Mouse (Mus musculus) thymus, postnatal 25 days (tissue): ENCODE measurements at regions not wholly inside any gene's neighbourhood (a gene's known extent, or its start where the extent isn't known, plus 50 kb on each side); places are given as distances from the start of the nearest gene placed in this dataset.
A peak's percentile ranks its signal among the peaks of the same experiment; 100 is the strongest.

ENCODE experiments used
- DNase-seq: peaks from one replicate; pipeline ENCODE4 v3.0.0; 2022

GRCm38 (mm10) chr15:84616880-84617279 is 52.5 kb upstream of the Prr5 start:
- DNase-seq: peak; percentile 75

DNA sequence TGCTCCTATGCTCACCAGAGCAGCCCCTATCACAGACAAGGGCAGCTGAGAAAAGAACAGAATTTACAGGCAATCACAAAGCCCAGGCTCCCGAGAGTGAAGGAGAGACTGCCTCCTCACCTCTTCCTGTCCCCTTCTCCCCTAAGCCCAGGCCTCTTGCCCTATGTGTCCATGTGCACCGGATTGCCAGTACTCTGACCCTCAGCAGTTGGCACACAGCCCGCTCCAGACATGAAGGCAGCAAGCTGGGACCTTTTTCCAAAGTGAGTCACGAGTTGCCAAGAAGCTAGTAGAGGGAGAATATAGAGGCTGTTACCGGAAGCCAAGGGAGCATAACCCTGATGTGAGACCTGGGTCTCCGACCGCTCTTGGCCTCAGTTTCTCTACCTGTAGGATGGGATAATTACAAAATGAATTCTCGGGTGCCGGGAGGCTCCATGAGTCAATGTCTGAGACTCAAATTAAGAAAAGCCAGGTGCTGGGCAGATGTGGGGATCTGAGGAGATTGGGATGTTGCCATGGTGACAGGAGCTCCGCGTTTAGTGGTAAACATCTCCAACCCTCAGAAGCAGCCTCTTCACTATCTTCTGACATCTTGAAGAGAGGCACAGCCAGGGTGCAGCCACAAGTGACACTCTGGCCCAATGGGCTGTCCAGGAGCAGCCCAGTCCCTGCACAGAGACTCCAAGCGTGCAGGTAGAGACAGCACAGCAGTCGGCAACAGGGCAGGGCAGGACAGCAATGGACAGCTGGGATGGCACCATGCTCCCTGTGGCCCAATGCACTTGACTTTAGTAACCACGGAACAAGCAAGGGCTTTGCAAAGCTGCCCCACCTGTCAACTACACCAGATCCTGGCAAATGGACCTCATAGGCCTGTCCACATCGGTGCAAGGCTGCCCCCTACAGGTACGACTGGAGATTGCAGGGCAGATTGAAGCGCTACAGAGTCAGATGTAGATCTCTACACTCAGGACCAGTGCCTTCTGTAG is 55.6 kb upstream of the Prr5 start:
- peak; percentile 87 for DNase-seq

DNA sequence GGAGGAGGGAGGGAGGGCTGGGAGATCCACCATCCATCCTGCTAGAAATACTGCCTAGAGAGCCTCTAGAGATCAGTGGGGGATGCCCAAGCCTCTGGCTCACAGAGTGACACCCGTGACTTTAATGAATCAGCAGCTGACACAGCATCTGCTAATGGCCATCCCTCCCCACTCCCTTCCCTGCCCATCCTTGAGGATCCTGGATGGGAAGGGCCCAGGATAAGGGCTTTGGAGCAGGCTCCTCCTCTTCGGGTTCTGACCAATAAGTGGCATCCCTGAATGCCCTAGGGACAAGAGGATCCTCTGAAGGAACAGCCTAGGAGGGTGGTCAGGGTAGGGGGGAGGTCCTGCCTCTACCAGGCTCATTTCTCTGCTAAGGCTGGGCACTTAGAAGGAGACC is 55.3 kb upstream of the Rtl6 start:
- no peak for DNase-seq

DNA sequence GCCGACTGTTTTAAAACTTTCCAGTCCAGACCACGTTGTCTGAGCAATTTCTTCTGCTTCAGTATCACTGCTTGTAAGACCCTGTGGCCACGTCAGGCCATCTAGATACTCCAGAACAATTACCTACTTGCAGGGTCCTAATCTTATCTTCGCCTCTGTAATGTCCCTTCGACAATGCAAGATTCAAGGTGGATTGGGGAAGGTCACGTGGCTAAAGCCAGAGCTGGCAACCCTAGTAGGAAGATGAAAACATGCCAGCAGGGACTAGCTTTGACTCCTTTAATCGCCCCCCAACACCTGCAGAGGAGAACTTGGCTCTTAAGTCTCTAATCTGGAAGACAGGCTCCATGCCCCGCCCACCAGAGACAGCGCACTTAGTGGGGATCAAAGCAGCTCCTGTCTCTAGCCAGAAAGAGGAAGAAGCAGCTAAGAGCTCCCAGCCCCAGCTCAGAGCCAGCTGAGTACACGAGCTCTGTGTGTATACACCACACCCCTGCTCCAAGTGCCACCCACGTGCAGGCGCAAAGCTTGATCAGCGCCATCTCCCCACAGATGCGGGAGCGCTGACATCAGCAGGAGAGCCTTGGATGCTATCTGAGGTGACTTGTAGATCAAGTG is 52.3 kb upstream of the Rtl6 start:
- DNase-seq: peak; percentile 20

GRCm38 (mm10) chr15:84609063-84609462 is 51.4 kb upstream of the Rtl6 start:
- no peak for DNase-seq
